Mouse (Mus musculus): ENCODE measurements around the gene Galns.
A peak's percentile ranks its signal among the peaks of the same experiment; 100 is the strongest.

The Galns gene

GRCm38 (mm10) chr8:122611295-122612133, at the start of gene Galns, which contains the start of gene Trappc2l:
Galns (minus strand) TSS chr8:122611463.
Trappc2l (plus strand) TSS chr8:122611640.
- peak; percentile 93 to 96 for DNase-seq (ENCODE audit: low spot score in 2 of 2)

- no peak for DNase-seq (ENCODE audit: low spot score in 2 of 2)
Measured at GRCm38 (mm10) chr8:122660022-122660421, 48.8 kb upstream of the Galns start.

GRCm38 (mm10) chr8:122658807-122659160, 47.5 kb upstream of the Galns start:
- no peak for DNase-seq (ENCODE audit: low spot score in 2 of 2)

GRCm38 (mm10) chr8:122658149-122658806, 47.0 kb upstream of the Galns start:
- no peak for DNase-seq (ENCODE audit: low spot score in 2 of 2)

- DNase-seq (ENCODE audit: low spot score in 2 of 2), result peak in 1 of 2 experiments; percentile 37
Measured at GRCm38 (mm10) chr8:122656056-122656999, 45.1 kb upstream of the Galns start.

- DNase-seq (ENCODE audit: low spot score in 2 of 2), result no peak
Measured at GRCm38 (mm10) chr8:122654768-122655167, 43.5 kb upstream of the Galns start.

GRCm38 (mm10) chr8:122652643-122653042, 41.4 kb upstream of the Galns start:
- no peak for DNase-seq (ENCODE audit: low spot score in 2 of 2)

GRCm38 (mm10) chr8:122651326-122651921, 40.2 kb upstream of the Galns start:
- no peak for DNase-seq (ENCODE audit: low spot score in 2 of 2)

- DNase-seq (ENCODE audit: low spot score in 2 of 2), result no peak
Measured at GRCm38 (mm10) chr8:122648192-122648970, 37.1 kb upstream of the Galns start.

GRCm38 (mm10) chr8:122646337-122646736, 35.1 kb upstream of the Galns start:
- no peak for DNase-seq (ENCODE audit: low spot score in 2 of 2)

- DNase-seq (ENCODE audit: low spot score in 2 of 2), result no peak
Measured at GRCm38 (mm10) chr8:122644175-122644954, 33.1 kb upstream of the Galns start.

GRCm38 (mm10) chr8:122642071-122642470, 30.8 kb upstream of the Galns start:
- no peak for DNase-seq (ENCODE audit: low spot score in 2 of 2)

- DNase-seq (ENCODE audit: low spot score in 2 of 2), result no peak
Measured at GRCm38 (mm10) chr8:122641406-122641805, 30.1 kb upstream of the Galns start.

- DNase-seq (ENCODE audit: low spot score in 2 of 2), result no peak
Measured at GRCm38 (mm10) chr8:122640825-122641224, 29.6 kb upstream of the Galns start.

GRCm38 (mm10) chr8:122639521-122640248, 28.4 kb upstream of the Galns start:
- DNase-seq (ENCODE audit: low spot score in 2 of 2), result peak; percentile 67 to 77

- DNase-seq (ENCODE audit: low spot score in 2 of 2), result no peak
Measured at GRCm38 (mm10) chr8:122638601-122639000, 27.3 kb upstream of the Galns start.

GRCm38 (mm10) chr8:122637230-122637629, 26.0 kb upstream of the Galns start:
- DNase-seq (ENCODE audit: low spot score in 2 of 2), result no peak

GRCm38 (mm10) chr8:122636803-122637175, 25.5 kb upstream of the Galns start:
- DNase-seq (ENCODE audit: low spot score in 2 of 2), result no peak
